Mouse (Mus musculus): Measurements from ENCODE around the gene Cenpm. TPM values are rescaled to one million over a fixed set of nuclear protein-coding genes. Genes with fewer than 3 reads are reported as not detected.

Cenpm gene
- total and polyA plus RNA-seq, 2 experiments from 2014 or later = 10.2 to 17.9 TPM

DNA sequence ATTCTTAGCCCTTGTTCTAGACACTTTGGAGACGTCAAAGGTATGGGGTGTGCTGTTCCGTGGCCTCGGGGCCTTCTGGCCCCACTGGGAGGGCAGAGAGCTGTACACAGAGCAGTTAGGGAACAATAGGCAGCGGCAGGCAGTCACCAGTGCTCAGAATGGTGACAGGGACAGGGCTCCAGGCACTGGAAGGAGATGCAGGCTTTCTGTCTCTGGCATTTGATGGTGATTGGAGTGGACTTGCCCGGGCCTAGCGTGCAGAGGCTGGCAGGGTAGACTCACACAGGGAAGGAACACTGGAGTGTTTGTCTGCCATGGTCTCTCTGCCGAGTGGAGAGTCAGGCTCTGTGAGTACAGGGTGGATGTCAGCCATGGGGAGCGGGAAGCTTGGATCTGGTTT is 51.9 kb downstream of the Cenpm start:
- no peak for ATAC-seq (ENCODE audit: low FRiP score)
- H3K4me1 ChIP-seq (ENCODE audit: insufficient read depth, low read length) = no peaks in the 10 kb centered on the region
- no peak overlapping the region for H3K9ac ChIP-seq (replicated peaks; ENCODE audit: low read length, poor library complexity, severe bottlenecking)
- no peaks in the 10 kb centered on the region for H3K9me3 ChIP-seq (ENCODE audit: low read length)
- H3K27me3 ChIP-seq (ENCODE audit: insufficient read depth, low read length) = no peaks in the 10 kb centered on the region
- no peak overlapping the region for H3K4me3 ChIP-seq (ENCODE audit: low read depth, low read length)
- no peak overlapping the region for H3K27ac ChIP-seq (ENCODE audit: low read depth, low read length)
- TF ChIP-seq CTCF (IDR thresholded peaks at IDR 0.05) = no peak
- H3K4me2 ChIP-seq (ENCODE audit: low read depth, low read length, poor library complexity, severe bottlenecking) = no peak overlapping the region
- DNase-seq (ENCODE audit: low spot score) = no peak
- WGBS = 69% methylated on average over 8 of the region's 8 CpGs
- peaks cover 70% of the 10 kb centered on the region for H3K36me3 ChIP-seq (ENCODE audit: insufficient read depth, low read length)

DNA sequence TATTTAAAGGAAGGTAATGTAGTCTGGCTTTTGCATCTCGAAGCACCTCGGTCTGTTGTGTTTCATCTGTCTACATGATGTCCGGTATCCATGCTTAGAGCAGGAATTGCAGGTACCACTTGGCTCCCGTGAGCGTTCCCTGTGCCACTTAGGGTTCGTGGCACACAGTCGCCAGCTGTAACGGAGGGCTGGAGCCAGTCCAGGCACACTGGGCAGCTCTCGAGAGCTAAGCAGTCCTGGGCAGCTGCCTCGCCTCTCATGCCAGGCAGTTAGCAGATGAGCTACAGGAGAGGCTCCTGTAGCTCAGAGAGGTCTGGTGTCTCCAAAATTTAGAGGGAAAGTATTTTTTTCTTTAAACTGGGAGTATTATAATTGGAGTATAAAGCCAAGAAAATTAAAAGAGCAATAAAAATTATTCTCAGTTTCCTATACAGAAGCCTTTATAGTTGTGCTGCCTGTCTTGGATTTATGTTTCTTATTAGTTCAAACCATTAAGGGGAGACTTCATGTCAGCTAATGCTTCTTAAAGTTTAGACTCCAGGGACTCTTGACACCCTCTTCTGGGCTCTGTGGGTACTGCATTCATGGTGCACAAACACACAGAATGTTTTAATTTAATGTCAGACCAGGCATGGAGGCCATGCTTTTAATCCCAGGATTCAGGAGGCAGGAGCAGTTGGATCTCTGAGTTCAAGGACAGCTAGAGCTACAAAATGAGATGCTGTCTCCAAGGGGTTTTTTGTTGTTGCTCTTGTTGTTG is 55.9 kb downstream of the Cenpm start:
- ATAC-seq (ENCODE audit: low FRiP score) = no peak

DNA sequence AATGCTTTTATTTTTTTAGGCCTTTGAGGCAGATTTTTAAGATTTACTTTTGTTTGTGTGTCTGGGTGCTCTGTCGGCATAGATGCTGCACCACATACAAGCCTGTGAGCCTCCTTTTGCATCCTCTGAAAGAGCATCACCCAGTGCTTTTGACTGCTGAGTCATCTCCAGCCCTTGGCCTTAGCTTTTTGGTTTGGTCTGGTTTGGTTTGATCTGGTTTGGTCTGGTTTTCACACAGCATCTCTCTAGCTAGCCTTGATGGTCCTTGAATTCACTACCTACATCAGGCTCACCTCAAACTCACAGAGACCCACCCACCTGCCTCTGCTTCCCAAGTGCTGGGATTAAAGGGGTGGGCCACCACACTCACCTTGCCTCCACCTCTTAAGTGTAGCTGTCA is 56.6 kb downstream of the Cenpm start:
- H3K36me3 ChIP-seq (ENCODE audit: insufficient read depth, low read length) = peaks cover 70% of the 10 kb centered on the region
- 92% methylated on average over 1 of the region's 1 CpGs for WGBS

More for the DNA sequence above, 55.9 kb downstream of the Cenpm start:
- Histone ChIP-seq H3K36me3 (ENCODE audit: insufficient read depth, low read length) (peaks cover 70% of the 10 kb centered on the region), H3K4me3 (ENCODE audit: low read depth, low read length) (no peak overlapping the region), H3K9ac (replicated peaks; ENCODE audit: low read length, poor library complexity, severe bottlenecking) (no peak overlapping the region), H3K27ac (ENCODE audit: low read depth, low read length) (no peak overlapping the region), H3K27me3 (ENCODE audit: insufficient read depth, low read length) (no peaks in the 10 kb centered on the region), H3K9me3 (ENCODE audit: low read length) (no peaks in the 10 kb centered on the region), H3K4me2 (ENCODE audit: low read depth, low read length, poor library complexity, severe bottlenecking) (no peak overlapping the region), H3K4me1 (ENCODE audit: insufficient read depth, low read length) (no peaks in the 10 kb centered on the region)
- DNase-seq (ENCODE audit: low spot score) = peak; percentile 50
- 90% methylated on average over 10 of the region's 10 CpGs for whole genome bisulfite sequencing
- peak; percentile 67 for TF ChIP-seq CTCF (IDR thresholded peaks at IDR 0.05)

GRCm38 (mm10) chr15:82187401-82187800 is 57.1 kb downstream of the Cenpm start:
- WGBS = 87% methylated on average over 4 of the region's 4 CpGs
- no peaks in the 10 kb centered on the region for H3K9me3 ChIP-seq (ENCODE audit: low read length)
- DNase-seq (ENCODE audit: low spot score) (no peak), ATAC-seq (ENCODE audit: low FRiP score) (no peak)
- H3K27me3 ChIP-seq (ENCODE audit: insufficient read depth, low read length) = no peaks in the 10 kb centered on the region
- no peak overlapping the region for H3K4me3 ChIP-seq (ENCODE audit: low read depth, low read length)
- peaks cover 68% of the 10 kb centered on the region for H3K36me3 ChIP-seq (ENCODE audit: insufficient read depth, low read length)
- H3K9ac ChIP-seq (replicated peaks; ENCODE audit: low read length, poor library complexity, severe bottlenecking) = no peak overlapping the region
- no peaks in the 10 kb centered on the region for H3K4me1 ChIP-seq (ENCODE audit: insufficient read depth, low read length)
- H3K4me2 ChIP-seq (ENCODE audit: low read depth, low read length, poor library complexity, severe bottlenecking) = no peak overlapping the region
- H3K27ac ChIP-seq (ENCODE audit: low read depth, low read length) = no peak overlapping the region
- TF ChIP-seq CTCF (IDR thresholded peaks at IDR 0.05) = peak; percentile 28; the same call in 1 of the 2 replicates

More for the DNA sequence above, 56.6 kb downstream of the Cenpm start:
- H3K27ac ChIP-seq (ENCODE audit: low read depth, low read length) = no peak overlapping the region
- H3K4me3 ChIP-seq (ENCODE audit: low read depth, low read length) = no peak overlapping the region
- no peak for TF ChIP-seq CTCF (IDR thresholded peaks at IDR 0.05)
- H3K9me3 ChIP-seq (ENCODE audit: low read length) = no peaks in the 10 kb centered on the region
- no peak overlapping the region for H3K4me2 ChIP-seq (ENCODE audit: low read depth, low read length, poor library complexity, severe bottlenecking)
- H3K9ac ChIP-seq (replicated peaks; ENCODE audit: low read length, poor library complexity, severe bottlenecking) = no peak overlapping the region
- DNase-seq (ENCODE audit: low spot score) (no peak), ATAC-seq (ENCODE audit: low FRiP score) (no peak)
- no peaks in the 10 kb centered on the region for H3K4me1 ChIP-seq (ENCODE audit: insufficient read depth, low read length)
- H3K27me3 ChIP-seq (ENCODE audit: insufficient read depth, low read length) = no peaks in the 10 kb centered on the region

DNA sequence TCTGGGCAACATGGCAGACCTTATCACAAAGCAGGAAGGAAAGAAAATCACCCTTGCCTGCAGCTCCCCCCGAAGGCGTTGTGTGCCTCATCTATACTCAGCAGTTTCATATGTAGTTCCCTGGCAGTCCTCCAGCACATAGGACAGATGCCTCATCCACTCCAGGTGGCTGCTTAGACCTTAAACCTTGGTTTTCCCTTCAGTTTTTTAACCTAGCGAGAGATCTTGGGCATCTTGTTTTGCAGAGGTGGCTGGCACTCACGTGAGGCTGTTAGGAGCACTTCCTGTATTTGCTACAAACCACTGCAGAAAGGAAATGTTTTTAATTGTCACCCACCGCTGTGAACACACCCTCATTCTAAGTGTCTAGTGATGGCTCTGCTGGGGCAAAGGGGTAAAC is 57.6 kb downstream of the Cenpm start:
- no peak for TF ChIP-seq CTCF (IDR thresholded peaks at IDR 0.05)
- Histone ChIP-seq H3K9me3 (ENCODE audit: low read length) (no peaks in the 10 kb centered on the region), H3K27me3 (ENCODE audit: insufficient read depth, low read length) (no peaks in the 10 kb centered on the region), H3K9ac (replicated peaks; ENCODE audit: low read length, poor library complexity, severe bottlenecking) (no peak overlapping the region), H3K27ac (ENCODE audit: low read depth, low read length) (no peak overlapping the region), H3K4me1 (ENCODE audit: insufficient read depth, low read length) (no peaks in the 10 kb centered on the region), H3K36me3 (ENCODE audit: insufficient read depth, low read length) (peaks cover 68% of the 10 kb centered on the region), H3K4me3 (ENCODE audit: low read depth, low read length) (no peak overlapping the region), H3K4me2 (ENCODE audit: low read depth, low read length, poor library complexity, severe bottlenecking) (no peak overlapping the region)
- ATAC-seq (ENCODE audit: low FRiP score) (no peak), DNase-seq (ENCODE audit: low spot score) (no peak)
- WGBS = 90% methylated on average over 5 of the region's 5 CpGs

GRCm38 (mm10) chr15:82186131-82186530 is 58.4 kb downstream of the Cenpm start:
- TF ChIP-seq CTCF (IDR thresholded peaks at IDR 0.05) = no peak
- DNase-seq (ENCODE audit: low spot score) = no peak
- Histone ChIP-seq H3K9ac (replicated peaks; ENCODE audit: low read length, poor library complexity, severe bottlenecking) (no peak overlapping the region), H3K36me3 (ENCODE audit: insufficient read depth, low read length) (peaks cover 69% of the 10 kb centered on the region), H3K4me1 (ENCODE audit: insufficient read depth, low read length) (no peaks in the 10 kb centered on the region), H3K9me3 (ENCODE audit: low read length) (no peaks in the 10 kb centered on the region), H3K27me3 (ENCODE audit: insufficient read depth, low read length) (no peaks in the 10 kb centered on the region), H3K4me2 (ENCODE audit: low read depth, low read length, poor library complexity, severe bottlenecking) (no peak overlapping the region), H3K27ac (ENCODE audit: low read depth, low read length) (no peak overlapping the region), H3K4me3 (ENCODE audit: low read depth, low read length) (no peak overlapping the region)
- 84% methylated on average over 14 of the region's 14 CpGs for WGBS
- ATAC-seq (ENCODE audit: low FRiP score) = no peak
